ENCODE assay signal across 10 mouse cellular contexts in genomic region chr1:184853922-184854321, GRCm38 (mm10). TPM values are rescaled to one million over a fixed set of nuclear protein-coding genes. Genes with fewer than 3 reads are reported as not detected.
DNase-seq lines count a peak whose midpoint lies in the region; ATAC-seq and TF ChIP-seq lines count a peak whose summit lies in the region.
"Had no signal": no experiment of that assay in that cellular context is flagged by ENCODE, and none has a peak within 500 bp of the region (broad histone marks: within the 10 kb centered on the region; RNA-seq: fewer than 3 reads in every experiment).

No protein-coding gene starts in this region.

- no peak for TF ChIP-seq CTCF in lung, embryonic 14.5 days (IDR thresholded peaks at IDR 0.05; ENCODE audit: low read depth)
- TF ChIP-seq CTCF in liver, postnatal 0 days (IDR thresholded peaks at IDR 0.05; ENCODE audit: low read depth): no peak

- TF ChIP-seq EP300 in liver, postnatal 0 days (IDR thresholded peaks at IDR 0.05; ENCODE audit: low read depth): no peak

- no peaks in the 10 kb centered on the region for H3K27me3 ChIP-seq in lung, embryonic 14.5 days (ENCODE audit: insufficient read depth, low read length)
- no peaks in the 10 kb centered on the region for H3K27me3 ChIP-seq in heart, embryonic 16.5 days (ENCODE audit: control insufficient read depth, insufficient read depth, low read length)
- no peaks in the 10 kb centered on the region for H3K27me3 ChIP-seq in liver, postnatal 0 days (ENCODE audit: insufficient read depth, low read length)

- DNase-seq in CD4-positive, CD25-positive, alpha-beta regulatory T cell, adult 2 months (ENCODE audit: low read depth, low spot score): peak; percentile 15
- no peak for DNase-seq in lung, embryonic 14.5 days
- DNase-seq in lung, adult 18-20 months: no peak
- DNase-seq in liver, postnatal 0 days: no peak
- no peak for DNase-seq in urinary bladder, postnatal 14 days (ENCODE audit: low spot score)
- no peak for DNase-seq in ovary, postnatal 36 days (ENCODE audit: low spot score)

- H3K4me2 ChIP-seq in lung, embryonic 14.5 days: peak overlapping the region; percentile 44
- peak overlapping the region; percentile 51 for H3K4me2 ChIP-seq in heart, embryonic 16.5 days (ENCODE audit: low read depth, low read length)
- H3K4me2 ChIP-seq in liver, postnatal 0 days (ENCODE audit: low read depth, low read length): peak overlapping the region; percentile 50; the same call in 1 of the 2 replicates

- no peak overlapping the region for H3K9ac ChIP-seq in lung, embryonic 14.5 days
- H3K9ac ChIP-seq in heart, embryonic 16.5 days (ENCODE audit: low read length): no peak overlapping the region
- H3K9ac ChIP-seq in liver, postnatal 0 days (replicated peaks): peak overlapping the region; percentile 27; the same call in 1 of the 2 replicates
- H3K9ac ChIP-seq: forebrain, embryonic 15.5 days had no signal

- WGBS in lung, embryonic 14.5 days: 37% methylated on average over 3 of the region's 3 CpGs
- WGBS in heart, embryonic 16.5 days: 41% methylated on average over 3 of the region's 3 CpGs
- WGBS in liver, postnatal 0 days (ENCODE audit: insufficient replicate concordance): 26% methylated on average over 3 of the region's 3 CpGs

- 0 out of 2 replicates have a peak, but pooled peaks cover 3% of the 10 kb centered on the region for H3K4me1 ChIP-seq in lung, embryonic 14.5 days (ENCODE audit: insufficient read depth)
- peaks cover 13% of the 10 kb centered on the region for H3K4me1 ChIP-seq in heart, embryonic 16.5 days (ENCODE audit: control insufficient read depth, insufficient read depth, low read length)
- peaks cover 17% of the 10 kb centered on the region for H3K4me1 ChIP-seq in liver, postnatal 0 days (ENCODE audit: insufficient read depth)

- H3K36me3 ChIP-seq in lung, embryonic 14.5 days (ENCODE audit: insufficient read depth): no peaks in the 10 kb centered on the region
- H3K36me3 ChIP-seq in heart, embryonic 16.5 days (ENCODE audit: control insufficient read depth, insufficient read depth): no peaks in the 10 kb centered on the region
- H3K36me3 ChIP-seq in liver, postnatal 0 days (replicated peaks; ENCODE audit: insufficient read depth, low read length): no peaks in the 10 kb centered on the region
- H3K36me3 ChIP-seq: forebrain, embryonic 15.5 days had no signal

- 0 out of 2 replicates have a peak overlapping the region, but pooled peaks have one; percentile 5 for H3K27ac ChIP-seq in lung, embryonic 14.5 days (ENCODE audit: low read depth)
- H3K27ac ChIP-seq in heart, embryonic 16.5 days (ENCODE audit: low read length): peak overlapping the region; percentile 81
- H3K27ac ChIP-seq in liver, postnatal 0 days (ENCODE audit: low read depth): peak overlapping the region; percentile 98
- H3K27ac ChIP-seq: forebrain, embryonic 15.5 days had no signal

- no peak overlapping the region for H3K4me3 ChIP-seq in lung, embryonic 14.5 days (ENCODE audit: low read depth, low read length)
- no peak overlapping the region for H3K4me3 ChIP-seq in heart, embryonic 16.5 days (ENCODE audit: low read length)
- no peak overlapping the region for H3K4me3 ChIP-seq in liver, postnatal 0 days (ENCODE audit: low read depth, low read length)
- H3K4me3 ChIP-seq: forebrain, embryonic 15.5 days had no signal

- no peaks in the 10 kb centered on the region for H3K9me3 ChIP-seq in lung, embryonic 14.5 days (ENCODE audit: low read depth, low read length)
- no peaks in the 10 kb centered on the region for H3K9me3 ChIP-seq in heart, embryonic 16.5 days (replicated peaks; ENCODE audit: control insufficient read depth, low read length)
- H3K9me3 ChIP-seq in liver, postnatal 0 days (ENCODE audit: low read length): no peaks in the 10 kb centered on the region
- H3K9me3 ChIP-seq: forebrain, embryonic 15.5 days had no signal

- no peak for ATAC-seq in CD4-positive, CD25-positive, alpha-beta regulatory T cell, adult 4 months
- ATAC-seq in lung, embryonic 14.5 days (ENCODE audit: insufficient read depth): peak; percentile 28; the same call in 1 of the 2 replicates
- peak; percentile 35 for ATAC-seq in heart, embryonic 16.5 days (replicated peaks; ENCODE audit: extremely low read depth, insufficient read depth, low FRiP score)
- no peak for ATAC-seq in liver, postnatal 0 days
- ATAC-seq: inflammation-experienced regulatory T-cells, adult 6 months had no signal

RNA-seq across cellular contexts. Expression of gene Marc2, which starts 7.7 kb away (rescaled TPM):
- polyA plus RNA-seq in CD4-positive, CD25-positive, alpha-beta regulatory T cell, adult 4 months (2017; shearing (Covaris generic)): 10 to 100 TPM; 10.7 to 32.3 TPM
- polyA plus RNA-seq in lung, embryonic 14.5 days (2014; fragmentation: Nextera tagmentation; extraction: Ambion mirVana): 152 and 163 TPM in 2 replicates
- 117 and 137 TPM in 2 replicates for polyA plus RNA-seq in heart, embryonic 16.5 days (2015; fragmentation: Nextera tagmentation; extraction: Ambion mirVana)
- polyA plus RNA-seq in liver, postnatal 0 days (2015; fragmentation: Nextera tagmentation; extraction: Ambion mirVana): 608 and 698 TPM in 2 replicates

RNA-seq across cellular contexts. Expression of gene C130074G19Rik, which starts 29.1 kb away (rescaled TPM):
- polyA plus RNA-seq in CD4-positive, CD25-positive, alpha-beta regulatory T cell, adult 4 months (2017; shearing (Covaris generic)): not detected
- 2.5 and 3.0 TPM in 2 replicates for polyA plus RNA-seq in lung, embryonic 14.5 days (2014; fragmentation: Nextera tagmentation; extraction: Ambion mirVana)
- 1.1 and 1.3 TPM in 2 replicates for polyA plus RNA-seq in heart, embryonic 16.5 days (2015; fragmentation: Nextera tagmentation; extraction: Ambion mirVana)
- polyA plus RNA-seq in liver, postnatal 0 days (2015; fragmentation: Nextera tagmentation; extraction: Ambion mirVana): 5.6 and 6.5 TPM in 2 replicates
- polyA plus RNA-seq: inflammation-experienced regulatory T-cells, adult 6 months had no signal

RNA-seq across cellular contexts. Expression of gene Marc1, which starts 42.8 kb away (rescaled TPM):
- polyA plus RNA-seq in CD4-positive, CD25-positive, alpha-beta regulatory T cell, adult 4 months (2017; shearing (Covaris generic)): under 1 TPM in 1 of 2 experiments, not detected in 1; 0.44 TPM
- polyA plus RNA-seq in lung, embryonic 14.5 days (2014; fragmentation: Nextera tagmentation; extraction: Ambion mirVana): not detected in 2 replicates
- polyA plus RNA-seq in heart, embryonic 16.5 days (2015; fragmentation: Nextera tagmentation; extraction: Ambion mirVana): 0.29 TPM in 1 of 2 replicates, not detected in the other
- 204 and 234 TPM in 2 replicates for polyA plus RNA-seq in liver, postnatal 0 days (2015; fragmentation: Nextera tagmentation; extraction: Ambion mirVana)
- polyA plus RNA-seq: forebrain, embryonic 15.5 days; inflammation-experienced regulatory T-cells, adult 6 months had no signal

Comparison
In these comparisons a context has a peak if more than half of its experiments do, and no peak if none do; other contexts are left out.
1. ATAC-seq: peak in lung, embryonic 14.5 days (single experiment) and heart, embryonic 16.5 days (single experiment); none in CD4-positive, CD25-positive, alpha-beta regulatory T cell, adult 4 months (single experiment) and liver, postnatal 0 days (single experiment).
2. H3K27ac ChIP-seq: peak in every context shown above with its lines; median percentile 98 in liver, postnatal 0 days; 81 in heart, embryonic 16.5 days; 5 in lung, embryonic 14.5 days.
3. RNA of gene Marc1, which starts 42.8 kb away (polyA plus RNA-seq): 204 to 234 TPM in liver, postnatal 0 days; 0.44 TPM in CD4-positive, CD25-positive, alpha-beta regulatory T cell, adult 4 months, 0.29 TPM in heart, embryonic 16.5 days and not detected in lung, embryonic 14.5 days; every median in the first group is over 100 times any median in the second.
4. Peak in every context shown above with its lines, with median percentiles within 50 percentile points of each other: H3K4me2 ChIP-seq.